Mouse (Mus musculus) embryonic facial prominence, embryonic 11.5 days (tissue): ENCODE results near the gene Ubl3. TPM values are rescaled to one million over a fixed set of nuclear protein-coding genes. Genes with fewer than 3 reads are reported as not detected.

ENCODE experiments used
- ATAC-seq: fragments of 200-750 bp; cut with Nextera tagmentation; replicated peaks from 2 replicates; pipeline ENCODE4 v1.8.0; 2017; ENCODE audit warnings: low read depth; ENCODE audit not compliant: insufficient number of reproducible peaks, low FRiP score, low TSS enrichment
- DNase-seq: peaks from one replicate; pipeline ENCODE4 v3.0.0-alpha.2; 2015; ENCODE audit warnings: low spot score
- H3K27ac ChIP-seq: fragments of 300-500 bp; sonication (generic); replicated peaks from 2 replicates; pipeline ENCODE4 v1.5.1; 2014; ENCODE audit warnings: mild to moderate bottlenecking, low read depth, low read length, control low read depth
- H3K27me3 ChIP-seq: fragments of 300-500 bp; sonication (generic); 2 replicates; pipeline ENCODE4 v1.6.1; 2014; ENCODE audit warnings: mild to moderate bottlenecking, low read length, moderate library complexity, mixed read lengths; ENCODE audit not compliant: control insufficient read depth, insufficient read depth
- H3K36me3 ChIP-seq: fragments of 300-500 bp; sonication (generic); replicated peaks from 2 replicates; pipeline ENCODE4 v1.6.1; 2014; ENCODE audit warnings: low read depth, mild to moderate bottlenecking, low read length, moderate library complexity, mixed read lengths; ENCODE audit not compliant: control insufficient read depth, insufficient read depth
- H3K4me1 ChIP-seq: fragments of 300-500 bp; sonication (generic); 2 replicates; pipeline ENCODE4 v1.6.1; 2014; ENCODE audit warnings: low read length, mixed read lengths; ENCODE audit not compliant: control insufficient read depth, insufficient read depth
- H3K4me2 ChIP-seq: fragments of 300-500 bp; sonication (generic); 2 replicates; pipeline ENCODE4 v1.6.1; 2014; ENCODE audit warnings: low read depth, mild to moderate bottlenecking, control low read depth, low read length, moderate library complexity
- H3K4me3 ChIP-seq: fragments of 300-500 bp; sonication (generic); 2 replicates; pipeline ENCODE4 v1.5.1; 2014; ENCODE audit warnings: low read depth, low read length, control low read depth
- H3K9ac ChIP-seq: fragments of 300-500 bp; sonication (generic); replicated peaks from 2 replicates; pipeline ENCODE4 v1.6.1; 2014; ENCODE audit warnings: mild to moderate bottlenecking, control low read depth, low read length
- H3K9me3 ChIP-seq: fragments of 300-500 bp; sonication (generic); replicated peaks from 2 replicates; pipeline ENCODE4 v1.6.1; 2016; ENCODE audit warnings: mild to moderate bottlenecking, low read length, inconsistent platforms, mixed read lengths; ENCODE audit not compliant: control insufficient read depth
- WGBS: fragments of 180-500 bp; shearing (Covaris S2); extraction: QIAGEN DNeasy Blood & Tissue Kit; methylation state at CpG from one replicate; pipeline ENCODE4 v1.1.7; 2014; 5-methylcytosine and 5-hydroxymethylcytosine counted together
- polyA plus RNA-seq: library from polyadenylated mRNA; unstranded; fragments of >200 nt; fragmentation: Nextera tagmentation; extraction: Ambion mirVana; gene quantifications from 2 replicates; pipeline ENCODE4 v1.2.1, GENCODE M21; 2014

Ubl3 gene
- polyA plus RNA-seq, 1 experiment from 2014 or later = 69.8 TPM

- Histone ChIP-seq H3K27ac (no peak overlapping the region; the same call in 1 of the 2 replicates), H3K4me3 (no peak overlapping the region), H3K4me2 (no peak overlapping the region; the same call in 1 of the 2 replicates), H3K27me3 (no peaks in the 10 kb centered on the region), H3K36me3 (no peaks in the 10 kb centered on the region), H3K4me1 (peaks cover 6% of the 10 kb centered on the region; the same call in 1 of the 2 replicates), H3K9ac (no peak overlapping the region; the same call in 1 of the 2 replicates), H3K9me3 (no peaks in the 10 kb centered on the region)
- DNase-seq (peak; percentile 75), ATAC-seq (0 out of 2 replicates have a peak, but pooled peaks have one; percentile 52)
- whole genome bisulfite sequencing = 43% methylated on average over 20 of the region's 20 CpGs
Observed at GRCm38 (mm10) chr5:148590603-148591447, 38.2 kb upstream of the Ubl3 start.

DNA sequence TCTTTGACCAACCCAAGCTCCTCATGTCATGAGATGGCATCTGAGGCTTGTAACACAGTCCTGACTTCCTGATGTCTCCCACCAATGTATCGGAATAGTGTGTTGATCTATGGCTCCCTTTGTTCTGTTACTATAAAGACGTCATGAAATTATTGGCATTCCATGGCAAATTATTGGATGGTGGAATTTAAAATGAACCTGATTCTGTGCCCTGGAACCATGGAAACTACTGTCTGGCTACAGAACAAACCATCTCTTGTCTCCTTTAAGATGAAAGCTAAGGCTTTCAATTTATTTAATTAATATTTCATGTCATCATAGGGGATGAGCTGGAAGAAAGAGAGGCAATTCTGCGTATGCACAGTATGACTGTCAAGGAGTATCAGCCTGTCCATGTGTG, 36.4 kb upstream of the Ubl3 start:
- Histone ChIP-seq H3K4me3 (no peak overlapping the region), H3K9me3 (no peaks in the 10 kb centered on the region), H3K27ac (no peak overlapping the region), H3K9ac (no peak overlapping the region), H3K27me3 (no peaks in the 10 kb centered on the region), H3K36me3 (no peaks in the 10 kb centered on the region), H3K4me1 (peaks cover 6% of the 10 kb centered on the region; the same call in 1 of the 2 replicates), H3K4me2 (no peak overlapping the region)
- WGBS = 66% methylated on average over 3 of the region's 3 CpGs
- ATAC-seq = no peak
- no peak for DNase-seq

DNA sequence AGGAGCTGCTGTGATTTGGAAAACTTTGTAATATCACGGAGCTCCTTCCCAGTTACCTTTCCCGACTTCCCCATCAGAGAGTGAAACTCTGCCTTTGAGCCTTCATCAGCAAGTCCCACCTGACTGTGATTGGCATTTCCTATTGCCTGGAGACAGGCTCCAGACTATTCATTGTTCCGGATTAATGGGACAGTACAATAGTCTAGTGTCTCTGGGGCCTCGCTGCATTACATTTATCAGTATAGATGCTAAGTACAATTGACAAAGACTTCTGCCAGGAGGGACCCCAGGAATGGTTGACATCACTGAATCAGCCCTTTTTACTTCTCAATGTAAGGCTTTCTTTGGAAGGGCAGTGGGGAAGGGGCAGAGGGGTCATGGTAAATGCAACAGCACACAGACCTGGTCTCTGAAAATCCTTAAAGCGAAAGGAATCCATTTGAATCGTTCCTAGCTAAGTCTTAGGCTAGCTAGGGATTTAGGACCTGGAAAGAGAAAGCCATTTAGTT, 35.6 kb upstream of the Ubl3 start:
- DNase-seq (peak; percentile 8), ATAC-seq (no peak)
- Histone ChIP-seq H3K27me3 (no peaks in the 10 kb centered on the region), H3K27ac (no peak overlapping the region), H3K9me3 (no peaks in the 10 kb centered on the region), H3K4me3 (no peak overlapping the region), H3K4me2 (no peak overlapping the region), H3K36me3 (no peaks in the 10 kb centered on the region), H3K9ac (no peak overlapping the region), H3K4me1 (peaks cover 6% of the 10 kb centered on the region; the same call in 1 of the 2 replicates)
- 24% methylated on average over 6 of the region's 6 CpGs for WGBS

DNA sequence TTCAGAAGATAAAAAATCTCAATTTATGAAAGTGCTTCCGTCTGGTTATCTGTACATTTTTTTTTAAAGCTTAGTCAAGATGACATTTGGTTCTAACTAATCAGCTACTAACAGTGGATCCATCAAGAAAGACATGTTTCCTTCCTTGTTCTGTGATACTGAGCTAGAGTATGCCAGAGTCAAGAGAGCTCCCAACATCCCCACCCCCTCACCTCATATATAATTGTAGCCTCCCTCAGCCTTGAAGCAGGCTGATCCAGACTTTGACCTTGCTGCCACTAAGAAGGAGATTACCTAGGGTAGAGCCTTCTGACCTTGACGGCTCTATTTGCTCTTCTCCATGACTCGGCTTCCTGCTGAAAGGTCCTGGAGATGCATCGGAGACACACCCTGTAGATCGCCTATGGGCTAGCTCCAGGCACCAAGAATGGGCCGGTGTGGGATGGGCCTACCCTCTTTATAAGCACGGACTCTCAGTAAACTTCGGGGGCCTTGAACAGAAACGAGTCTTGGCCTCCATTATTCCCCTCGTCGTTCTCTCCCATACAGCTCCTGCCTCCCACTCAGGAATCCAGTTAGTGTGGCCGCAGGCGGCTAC, 27.9 kb upstream of the Ubl3 start:
- Histone ChIP-seq H3K27ac (no peak overlapping the region), H3K27me3 (no peaks in the 10 kb centered on the region), H3K9me3 (no peaks in the 10 kb centered on the region), H3K9ac (no peak overlapping the region), H3K36me3 (no peaks in the 10 kb centered on the region), H3K4me1 (no peaks in the 10 kb centered on the region), H3K4me2 (no peak overlapping the region), H3K4me3 (no peak overlapping the region)
- no peak for ATAC-seq
- WGBS = 90% methylated on average over 13 of the region's 13 CpGs
- DNase-seq = no peak

DNA sequence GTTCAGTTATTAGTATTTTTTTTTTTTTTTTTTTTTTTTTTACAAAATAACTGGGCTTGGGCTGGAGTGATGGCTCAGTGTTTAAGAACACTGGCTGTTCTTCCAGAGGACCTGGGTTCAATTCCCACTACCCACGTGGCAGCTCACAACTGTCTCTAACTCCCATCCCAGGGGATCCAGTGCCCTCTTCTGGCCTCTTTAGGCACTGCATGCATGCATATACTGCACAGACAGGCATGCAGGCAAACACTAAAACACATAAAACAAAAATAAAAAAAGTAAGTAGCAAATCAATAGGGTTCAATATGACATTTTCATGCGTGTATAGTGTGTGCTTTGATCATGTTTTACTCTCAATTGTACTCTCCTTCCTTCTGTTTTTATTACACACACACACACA, 26.6 kb upstream of the Ubl3 start:
- Histone ChIP-seq H3K36me3 (no peaks in the 10 kb centered on the region), H3K9ac (no peak overlapping the region), H3K4me1 (no peaks in the 10 kb centered on the region), H3K9me3 (no peaks in the 10 kb centered on the region), H3K27ac (no peak overlapping the region), H3K27me3 (no peaks in the 10 kb centered on the region), H3K4me2 (no peak overlapping the region), H3K4me3 (no peak overlapping the region)
- ATAC-seq = no peak
- 85% methylated on average over 2 of the region's 2 CpGs for WGBS
- DNase-seq = no peak

DNA sequence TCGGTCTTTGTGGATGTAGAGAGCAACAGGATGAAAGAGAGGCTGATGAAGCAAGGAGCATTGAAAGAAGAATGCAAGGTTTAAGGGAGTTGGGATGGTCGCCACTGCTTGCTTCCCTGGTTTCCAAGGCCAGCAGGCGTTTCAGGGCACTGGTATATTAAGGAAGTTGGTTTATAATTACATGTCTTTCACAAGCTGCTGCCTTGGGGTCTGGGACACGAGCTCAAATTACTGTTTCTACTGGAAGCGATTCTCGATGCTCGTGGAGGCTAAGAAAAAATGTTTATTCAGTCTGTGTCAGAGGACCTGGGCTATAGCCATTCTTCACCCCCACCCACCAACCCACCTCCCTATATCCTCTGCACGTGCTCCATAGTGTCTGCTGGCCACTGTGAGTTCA, 25.8 kb upstream of the Ubl3 start:
- no peak overlapping the region for H3K4me3 ChIP-seq
- peak; percentile 51 for DNase-seq
- 34% methylated on average over 8 of the region's 8 CpGs for WGBS
- H3K9ac ChIP-seq = no peak overlapping the region
- H3K4me1 ChIP-seq = no peaks in the 10 kb centered on the region
- H3K27me3 ChIP-seq = no peaks in the 10 kb centered on the region
- no peak for ATAC-seq
- H3K36me3 ChIP-seq = no peaks in the 10 kb centered on the region
- H3K4me2 ChIP-seq = no peak overlapping the region
- H3K9me3 ChIP-seq = no peaks in the 10 kb centered on the region
- no peak overlapping the region for H3K27ac ChIP-seq

GRCm38 (mm10) chr5:148577278-148577677, 24.7 kb upstream of the Ubl3 start:
- ATAC-seq (no peak), DNase-seq (no peak)
- 90% methylated on average over 9 of the region's 9 CpGs for WGBS
- no peak overlapping the region for H3K4me3 ChIP-seq
- no peaks in the 10 kb centered on the region for H3K36me3 ChIP-seq
- H3K4me2 ChIP-seq = no peak overlapping the region
- H3K4me1 ChIP-seq = no peaks in the 10 kb centered on the region
- no peaks in the 10 kb centered on the region for H3K27me3 ChIP-seq
- no peak overlapping the region for H3K27ac ChIP-seq
- H3K9ac ChIP-seq = no peak overlapping the region
- no peaks in the 10 kb centered on the region for H3K9me3 ChIP-seq

GRCm38 (mm10) chr5:148575163-148575562, 22.6 kb upstream of the Ubl3 start:
- Histone ChIP-seq H3K27me3 (no peaks in the 10 kb centered on the region), H3K4me3 (no peak overlapping the region), H3K4me2 (no peak overlapping the region), H3K9me3 (no peaks in the 10 kb centered on the region), H3K9ac (no peak overlapping the region), H3K27ac (no peak overlapping the region), H3K4me1 (no peaks in the 10 kb centered on the region), H3K36me3 (no peaks in the 10 kb centered on the region)
- DNase-seq (no peak), ATAC-seq (no peak)
- 66% methylated on average over 5 of the region's 5 CpGs for WGBS
